Mouse (Mus musculus) liver, embryonic 11.5 days (tissue): ENCODE measurements around the gene Mettl8. TPM values are rescaled to one million over a fixed set of nuclear protein-coding genes. Genes with fewer than 3 reads are reported as not detected.

ENCODE experiments used
- ATAC-seq: fragments of 200-750 bp; cut with Nextera tagmentation; replicated peaks from 2 replicates; pipeline ENCODE4 v1.8.0; 2017; ENCODE audit warnings: moderate number of reproducible peaks, mild to moderate bottlenecking, moderate TSS enrichment, moderate library complexity; ENCODE audit not compliant: low FRiP score
- DNase-seq: peaks from one replicate; pipeline ENCODE4 v3.0.0-alpha.2; 2017; ENCODE audit warnings: low spot score
- H3K27ac ChIP-seq: fragments of 300-500 bp; sonication (generic); 2 replicates; pipeline ENCODE4 v1.5.1; 2014; ENCODE audit warnings: mild to moderate bottlenecking, low read depth, low read length, control low read depth
- H3K27me3 ChIP-seq: fragments of 300-500 bp; sonication (generic); replicated peaks from 2 replicates; pipeline ENCODE4 v1.6.1; 2014; ENCODE audit warnings: low read length, mixed read lengths; ENCODE audit not compliant: control insufficient read depth, insufficient read depth
- H3K36me3 ChIP-seq: fragments of 300-500 bp; sonication (generic); 2 replicates; pipeline ENCODE4 v1.6.1; 2014; ENCODE audit warnings: mild to moderate bottlenecking, low read length, moderate library complexity, mixed read lengths; ENCODE audit not compliant: control insufficient read depth, insufficient read depth
- H3K4me1 ChIP-seq: fragments of 300-500 bp; sonication (generic); replicated peaks from 2 replicates; pipeline ENCODE4 v1.6.1; 2014; ENCODE audit warnings: low read length, mixed read lengths; ENCODE audit not compliant: control insufficient read depth, insufficient read depth
- H3K4me2 ChIP-seq: fragments of 300-500 bp; sonication (generic); 2 replicates; pipeline ENCODE4 v1.6.1; 2014; ENCODE audit warnings: mild to moderate bottlenecking, control low read depth, moderate library complexity
- H3K4me3 ChIP-seq: fragments of 300-500 bp; sonication (generic); 2 replicates; pipeline ENCODE4 v1.5.1; 2014; ENCODE audit warnings: low read depth, low read length, control low read depth
- H3K9ac ChIP-seq: fragments of 300-500 bp; sonication (generic); 2 replicates; pipeline ENCODE4 v1.6.1; 2014; ENCODE audit warnings: low read depth, low read length, control low read depth
- H3K9me3 ChIP-seq: fragments of 300-500 bp; sonication (generic); 2 replicates; pipeline ENCODE4 v1.6.1; 2016; ENCODE audit warnings: low read length, inconsistent platforms, mixed read lengths; ENCODE audit not compliant: control insufficient read depth
- WGBS: fragments of 180-500 bp; shearing (Covaris S2); extraction: QIAGEN DNeasy Blood & Tissue Kit; methylation state at CpG from one replicate; pipeline ENCODE4 v1.1.7; 2014; 5-methylcytosine and 5-hydroxymethylcytosine counted together
- polyA plus RNA-seq: library from polyadenylated mRNA; unstranded; fragments of >200 nt; fragmentation: Nextera tagmentation; extraction: Ambion mirVana; gene quantifications from 2 replicates; pipeline ENCODE4 v1.2.1, GENCODE M21; 2014

Mettl8 gene
- polyA plus RNA-seq, 1 experiment from 2014 or later = 24.1 TPM

DNA sequence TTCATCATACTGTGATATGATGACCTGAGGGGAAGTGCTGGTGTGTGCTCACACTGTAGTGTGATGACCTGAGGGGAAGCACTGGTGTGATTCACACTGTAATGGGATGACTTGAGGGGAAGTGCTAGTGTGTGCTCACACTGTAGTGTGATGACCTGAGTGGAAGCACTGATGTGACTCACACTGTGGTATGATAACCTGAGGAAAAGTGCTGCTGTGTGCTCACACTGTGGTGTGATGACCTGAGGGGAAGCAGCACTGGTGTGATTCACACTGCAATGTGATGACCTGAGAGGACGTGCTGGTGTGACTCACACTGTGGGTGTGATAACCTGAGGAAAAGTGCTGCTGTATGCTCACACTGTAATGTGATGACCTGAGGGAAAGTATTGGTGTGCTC, 52.9 kb downstream of the Mettl8 start:
- Histone ChIP-seq H3K9ac (no peak overlapping the region), H3K4me1 (no peaks in the 10 kb centered on the region), H3K4me3 (no peak overlapping the region), H3K9me3 (no peaks in the 10 kb centered on the region), H3K27me3 (no peaks in the 10 kb centered on the region), H3K36me3 (no peaks in the 10 kb centered on the region), H3K27ac (no peak overlapping the region), H3K4me2 (no peak overlapping the region)
- WGBS = 88% methylated on average over 1 of the region's 1 CpGs
- DNase-seq (no peak), ATAC-seq (no peak)

DNA sequence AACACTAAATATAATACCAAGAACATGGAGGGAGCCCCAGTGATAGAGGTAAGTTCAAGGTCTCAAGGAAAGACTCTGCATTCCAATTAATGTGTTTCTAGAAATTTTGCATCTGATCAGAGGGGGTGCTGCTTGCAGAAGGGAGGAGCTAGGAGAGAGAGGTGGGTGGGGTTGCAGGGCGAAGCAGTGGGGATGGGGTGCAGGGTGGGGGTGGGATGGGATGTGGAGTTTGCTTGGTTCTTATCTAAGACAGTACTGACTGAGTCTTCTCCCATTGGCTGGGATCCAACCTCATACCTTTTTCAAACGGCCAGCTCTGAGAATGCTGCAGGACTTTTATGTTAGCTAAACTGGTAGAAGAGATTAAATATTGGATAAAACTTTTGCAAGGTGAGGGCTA, 56.6 kb downstream of the Mettl8 start:
- peaks cover 10% of the 10 kb centered on the region for H3K4me1 ChIP-seq
- no peaks in the 10 kb centered on the region for H3K9me3 ChIP-seq
- H3K4me2 ChIP-seq = no peak overlapping the region
- no peak for DNase-seq
- H3K36me3 ChIP-seq = no peaks in the 10 kb centered on the region
- no peak overlapping the region for H3K27ac ChIP-seq
- H3K9ac ChIP-seq = no peak overlapping the region
- no peaks in the 10 kb centered on the region for H3K27me3 ChIP-seq
- H3K4me3 ChIP-seq = no peak overlapping the region
- peak; percentile 84 for ATAC-seq
- WGBS = 47% methylated on average over 2 of the region's 2 CpGs

DNA sequence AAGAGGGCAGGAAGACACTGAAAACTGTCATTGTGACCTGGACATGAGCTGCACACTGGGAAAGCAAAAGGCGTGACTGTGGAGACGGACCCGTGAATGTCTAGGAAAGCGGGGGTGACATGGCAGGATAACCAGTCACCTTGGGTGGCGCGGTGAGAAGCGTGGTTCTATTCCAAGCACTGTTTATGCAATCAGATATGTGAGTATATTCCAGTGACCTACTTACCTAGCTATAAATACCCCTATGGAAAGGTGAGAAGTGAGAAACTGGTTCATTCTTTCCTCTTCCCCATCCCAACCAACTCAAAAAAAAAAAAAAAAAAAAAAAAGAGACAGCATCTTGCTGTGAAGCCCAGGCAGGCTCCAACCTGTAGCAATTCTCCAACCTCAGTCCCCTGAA, 58.9 kb downstream of the Mettl8 start:
- no peak for ATAC-seq
- Histone ChIP-seq H3K4me3 (no peak overlapping the region), H3K4me2 (peak overlapping the region; percentile 38), H3K9ac (no peak overlapping the region), H3K27me3 (no peaks in the 10 kb centered on the region), H3K9me3 (no peaks in the 10 kb centered on the region), H3K4me1 (peaks cover 10% of the 10 kb centered on the region), H3K27ac (no peak overlapping the region), H3K36me3 (peaks cover 2% of the 10 kb centered on the region; the same call in 1 of the 2 replicates)
- 82% methylated on average over 7 of the region's 7 CpGs for WGBS
- no peak for DNase-seq

DNA sequence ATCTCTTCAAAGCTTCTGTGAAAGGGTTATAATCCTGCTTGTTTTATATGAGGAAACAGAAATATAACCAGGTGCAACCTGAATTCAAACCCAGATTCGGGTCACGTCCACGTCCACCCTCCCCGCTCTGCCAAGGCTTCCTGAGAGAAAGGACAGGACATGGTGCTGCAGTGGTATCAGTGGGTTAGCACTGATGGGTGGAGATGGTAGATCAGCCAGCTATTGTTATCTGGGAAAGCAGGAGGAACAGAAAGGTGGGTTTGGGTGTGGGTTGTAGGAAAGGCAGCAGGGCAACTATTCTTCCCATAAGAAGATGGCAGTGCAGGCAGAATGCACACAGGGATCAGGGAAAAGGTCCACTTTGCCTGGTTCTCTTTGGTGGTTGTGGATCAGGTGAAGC, 59.5 kb downstream of the Mettl8 start:
- no peak for DNase-seq
- peaks cover 2% of the 10 kb centered on the region; the same call in 1 of the 2 replicates for H3K36me3 ChIP-seq
- H3K9me3 ChIP-seq = no peaks in the 10 kb centered on the region
- 77% methylated on average over 4 of the region's 4 CpGs for WGBS
- no peaks in the 10 kb centered on the region for H3K27me3 ChIP-seq
- no peak overlapping the region for H3K9ac ChIP-seq
- no peak overlapping the region for H3K27ac ChIP-seq
- H3K4me1 ChIP-seq = peaks cover 10% of the 10 kb centered on the region
- peak; percentile 51; the same call in 1 of the 2 replicates for ATAC-seq
- H3K4me3 ChIP-seq = no peak overlapping the region
- peak overlapping the region; percentile 38 for H3K4me2 ChIP-seq

DNA sequence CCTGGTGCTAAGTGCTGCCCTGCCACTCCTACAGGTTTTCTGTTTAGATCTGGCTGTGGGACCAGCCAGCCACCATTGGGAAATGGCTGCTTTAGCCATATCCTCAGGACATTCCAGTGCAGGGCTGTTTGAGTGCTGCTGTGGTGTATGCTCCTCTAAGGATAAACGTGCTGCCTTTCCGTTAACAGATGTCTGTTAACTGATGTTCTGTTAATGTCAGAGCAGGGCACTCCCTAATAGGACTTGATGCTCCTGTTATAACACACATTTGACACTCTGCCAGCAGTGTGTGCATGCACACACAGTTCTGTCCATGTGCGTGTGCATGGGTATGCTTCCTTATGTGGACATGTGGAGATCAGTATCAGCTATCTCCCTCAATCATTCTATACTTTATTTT, 61.6 kb downstream of the Mettl8 start:
- H3K27me3 ChIP-seq = no peaks in the 10 kb centered on the region
- ATAC-seq (no peak), DNase-seq (no peak)
- H3K4me1 ChIP-seq = peaks cover 25% of the 10 kb centered on the region
- H3K27ac ChIP-seq = 0 out of 2 replicates have a peak overlapping the region, but pooled peaks have one; percentile 15
- H3K4me2 ChIP-seq = no peak overlapping the region
- 69% methylated on average over 3 of the region's 3 CpGs for WGBS
- H3K9me3 ChIP-seq = no peaks in the 10 kb centered on the region
- H3K9ac ChIP-seq = no peak overlapping the region; the same call in 1 of the 2 replicates
- H3K4me3 ChIP-seq = no peak overlapping the region
- H3K36me3 ChIP-seq = peaks cover 2% of the 10 kb centered on the region; the same call in 1 of the 2 replicates

DNA sequence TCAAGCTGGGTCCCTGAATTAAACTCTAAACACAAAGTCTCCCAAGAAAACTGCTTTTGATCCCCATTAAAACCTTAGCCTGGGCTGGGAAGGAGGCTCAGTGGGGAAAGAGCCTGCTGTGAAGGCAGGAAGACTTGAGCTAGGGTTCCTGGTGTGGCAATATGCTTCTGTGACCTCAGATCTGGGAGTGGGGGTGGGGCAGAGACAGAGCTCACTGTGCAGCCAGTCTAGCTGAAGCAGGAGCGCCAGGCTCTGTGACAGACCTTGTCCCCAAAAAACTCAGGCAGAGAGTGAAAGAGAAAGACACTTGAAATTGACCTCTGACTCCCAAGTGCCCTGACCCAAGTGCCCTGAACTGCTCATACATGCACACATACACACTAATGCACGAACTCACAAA, 62.7 kb downstream of the Mettl8 start:
- DNase-seq = no peak
- H3K27ac ChIP-seq = no peak overlapping the region
- 87% methylated on average over 2 of the region's 2 CpGs for WGBS
- peaks cover 25% of the 10 kb centered on the region for H3K4me1 ChIP-seq
- H3K9ac ChIP-seq = no peak overlapping the region
- no peaks in the 10 kb centered on the region for H3K27me3 ChIP-seq
- no peak for ATAC-seq
- H3K9me3 ChIP-seq = no peaks in the 10 kb centered on the region
- H3K36me3 ChIP-seq = peaks cover 2% of the 10 kb centered on the region; the same call in 1 of the 2 replicates
- no peak overlapping the region for H3K4me3 ChIP-seq
- H3K4me2 ChIP-seq = no peak overlapping the region

DNA sequence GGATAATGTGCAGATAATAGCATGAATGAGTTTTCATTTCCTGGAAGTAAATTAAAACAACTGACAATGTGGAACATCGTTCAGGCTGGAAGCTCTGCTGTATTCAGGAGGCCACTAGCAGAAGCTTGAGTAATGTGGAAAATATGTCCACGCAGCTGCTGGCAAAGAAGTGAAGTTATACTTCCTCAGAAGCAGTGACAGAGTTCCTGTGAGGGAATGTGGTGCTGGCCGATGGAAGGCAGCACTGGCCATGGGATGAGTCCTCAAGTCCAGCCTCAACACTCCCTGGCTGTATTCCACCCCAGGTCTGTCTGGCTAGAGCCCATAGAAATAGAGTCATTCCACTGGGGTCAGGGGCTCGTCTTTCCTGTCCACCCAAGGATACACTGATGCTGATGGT, 65.2 kb downstream of the Mettl8 start:
- WGBS = 56% methylated on average over 4 of the region's 4 CpGs
- peaks cover 15% of the 10 kb centered on the region for H3K4me1 ChIP-seq
- ATAC-seq = no peak

DNA sequence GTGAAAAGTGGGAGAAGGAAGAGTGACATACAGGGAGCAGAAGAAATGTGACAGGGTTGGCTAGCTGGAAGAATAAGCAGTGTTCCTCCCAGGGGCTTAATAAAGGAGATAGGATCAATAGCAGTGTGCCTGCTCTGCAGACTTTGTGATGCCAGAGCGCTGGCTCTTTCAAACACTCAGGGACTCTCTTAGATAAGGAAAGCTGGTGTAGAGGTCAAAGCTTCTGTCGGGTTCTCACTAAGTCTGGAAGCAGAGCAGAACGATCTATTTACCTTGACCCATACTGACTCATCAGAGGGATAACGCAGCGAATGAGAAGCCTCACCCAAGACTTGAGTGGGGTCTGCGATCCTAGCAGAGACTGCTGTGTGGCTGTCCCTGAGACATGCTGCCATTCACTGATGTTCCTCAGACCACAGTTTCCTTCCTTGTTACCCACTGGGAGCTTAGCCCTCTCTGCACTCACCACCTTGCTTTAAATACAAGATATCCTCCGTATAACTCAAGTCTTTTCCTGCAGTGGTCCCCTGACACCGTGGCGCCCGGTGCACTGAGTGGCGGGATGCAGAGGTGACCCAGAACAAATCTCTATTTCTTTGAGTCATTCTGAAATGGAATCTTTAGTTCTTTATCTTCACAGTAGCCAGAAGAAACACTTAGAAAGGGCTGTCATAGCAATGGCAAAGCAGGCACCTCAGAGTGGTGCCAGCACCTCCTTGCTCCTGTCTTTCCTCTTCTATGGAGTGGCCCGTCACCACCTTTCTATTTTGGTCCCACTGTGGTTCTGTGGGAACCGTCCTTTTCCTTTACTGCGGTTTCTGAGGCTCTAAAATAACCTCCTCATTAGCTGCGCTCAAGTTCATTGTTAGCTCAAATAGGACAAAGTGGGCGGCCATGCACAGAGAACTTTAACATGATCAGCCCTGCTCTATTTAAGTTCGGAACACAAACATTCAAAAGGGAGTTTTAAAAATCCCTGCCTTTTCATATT, 65.9 kb downstream of the Mettl8 start:
- WGBS = 44% methylated on average over 17 of the region's 17 CpGs
- Histone ChIP-seq H3K9ac (no peak overlapping the region), H3K4me2 (peak overlapping the region; percentile 39), H3K27me3 (no peaks in the 10 kb centered on the region), H3K27ac (no peak overlapping the region), H3K4me3 (no peak overlapping the region), H3K4me1 (peaks cover 14% of the 10 kb centered on the region), H3K9me3 (no peaks in the 10 kb centered on the region), H3K36me3 (peaks cover 2% of the 10 kb centered on the region; the same call in 1 of the 2 replicates)
- ATAC-seq = peak; percentile 34; the same call in 1 of the 2 replicates
- no peak for DNase-seq

More for the DNA sequence above, 65.2 kb downstream of the Mettl8 start:
- peaks cover 2% of the 10 kb centered on the region; the same call in 1 of the 2 replicates for H3K36me3 ChIP-seq
- no peak overlapping the region for H3K27ac ChIP-seq
- no peak overlapping the region for H3K4me3 ChIP-seq
- H3K27me3 ChIP-seq = no peaks in the 10 kb centered on the region
- no peak overlapping the region for H3K9ac ChIP-seq
- H3K4me2 ChIP-seq = no peak overlapping the region
- DNase-seq = no peak
- no peaks in the 10 kb centered on the region for H3K9me3 ChIP-seq
